Mouse (Mus musculus): ENCODE data around the gene Ddrgk1.

- TF ChIP-seq CTCF (conservative IDR thresholded peaks at IDR 0.05 in 1 of 2, IDR thresholded peaks at IDR 0.05 in 1 of 2; ENCODE audit: low read depth in 2 of 2, low read length in 2 of 2) (no peak), EP300 (IDR thresholded peaks at IDR 0.05; ENCODE audit: low read length) (no peak), CHD2 (IDR thresholded peaks at IDR 0.05; ENCODE audit: low read length) (no peak), JUND (conservative IDR thresholded peaks at IDR 0.05; ENCODE audit: low read depth, low read length) (no peak), USF1 (IDR thresholded peaks at IDR 0.05; ENCODE audit: low read depth, low read length) (no peak), POLR2A (IDR thresholded peaks at IDR 0.05; ENCODE audit: low read depth, low read length) (no peak), SMC3 (IDR thresholded peaks at IDR 0.05; ENCODE audit: low read depth, low read length) (no peak), MAZ (IDR thresholded peaks at IDR 0.05; ENCODE audit: low read depth, low read length) (no peak), TBP (conservative IDR thresholded peaks at IDR 0.05; ENCODE audit: low read depth, low read length) (no peak), MYC (IDR thresholded peaks at IDR 0.05; ENCODE audit: low read depth, low read length) (no peak)
Observed at GRCm38 (mm10) chr2:130634006-130634738, 30.3 kb downstream of the Ddrgk1 start.
